Mouse (Mus musculus): Measurements from ENCODE around the gene 4930470P17Rik. TPM values are rescaled to one million over a fixed set of nuclear protein-coding genes. Genes with fewer than 3 reads are reported as not detected.

Gene 4930470P17Rik
- polyA plus RNA-seq, 1 experiment, result not detected

DNA sequence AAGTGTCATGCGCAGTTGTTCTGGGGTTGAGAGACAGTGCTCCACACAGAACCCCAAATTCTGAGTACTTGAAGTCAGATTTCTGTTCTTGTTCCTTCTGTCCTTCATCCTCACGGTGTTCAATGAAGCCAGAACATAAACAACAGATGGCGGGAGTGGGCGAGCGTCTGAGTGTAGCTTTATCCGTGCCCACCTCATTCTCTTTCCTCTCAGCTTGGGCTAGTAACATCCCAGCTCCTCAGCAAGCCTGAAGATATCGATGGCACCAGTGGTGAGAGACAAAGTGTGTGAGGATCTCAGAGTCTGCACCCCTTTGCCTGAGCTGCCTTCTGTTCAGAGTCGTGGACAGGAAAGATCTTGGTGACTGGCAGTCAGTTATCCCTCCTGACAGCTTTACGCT, 62.6 kb downstream of the 4930470P17Rik start:
- no peak for TF ChIP-seq GATA1 (IDR thresholded peaks at IDR 0.05; ENCODE audit: low read length)

DNA sequence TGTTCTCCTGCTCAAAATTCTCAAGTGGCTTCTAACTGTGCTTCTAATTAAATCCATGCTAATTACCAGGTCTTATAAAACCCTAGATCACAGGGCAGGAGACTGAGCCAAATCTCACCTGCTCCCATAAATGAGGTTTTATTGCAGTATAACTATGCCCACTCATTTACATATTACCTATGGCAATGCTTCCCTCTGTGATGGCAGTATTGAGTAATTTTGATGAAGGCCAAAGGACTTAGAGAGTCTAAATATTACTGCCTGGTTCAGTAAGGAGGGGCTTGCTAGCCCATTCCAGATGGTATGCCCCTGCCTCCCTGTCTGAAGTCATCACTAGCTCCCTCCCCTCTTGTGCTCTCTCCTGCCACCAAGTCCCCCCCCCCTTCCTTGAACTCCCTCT, 66.0 kb downstream of the 4930470P17Rik start:
- TF ChIP-seq GATA1 (IDR thresholded peaks at IDR 0.05; ENCODE audit: low read length), result no peak

DNA sequence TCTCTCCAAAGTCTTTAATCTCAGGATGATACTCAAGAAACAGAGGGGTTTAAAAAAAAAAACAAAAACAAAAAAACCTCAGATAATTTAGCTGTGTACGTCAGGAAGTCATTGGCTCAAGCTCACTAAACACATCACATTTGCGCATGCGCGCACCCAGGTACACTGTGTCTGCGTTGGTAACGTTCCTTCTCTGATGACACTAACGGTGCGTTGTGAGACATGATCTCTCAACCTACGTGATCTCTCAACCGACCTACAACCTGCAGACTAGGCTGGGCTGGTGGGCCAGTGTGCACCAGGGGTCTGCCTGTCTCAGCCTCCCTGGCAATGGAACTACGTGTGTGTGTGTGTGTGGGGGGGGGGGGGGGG, 67.0 kb downstream of the 4930470P17Rik start:
- no peak for TF ChIP-seq GATA1 (IDR thresholded peaks at IDR 0.05; ENCODE audit: low read length)

DNA sequence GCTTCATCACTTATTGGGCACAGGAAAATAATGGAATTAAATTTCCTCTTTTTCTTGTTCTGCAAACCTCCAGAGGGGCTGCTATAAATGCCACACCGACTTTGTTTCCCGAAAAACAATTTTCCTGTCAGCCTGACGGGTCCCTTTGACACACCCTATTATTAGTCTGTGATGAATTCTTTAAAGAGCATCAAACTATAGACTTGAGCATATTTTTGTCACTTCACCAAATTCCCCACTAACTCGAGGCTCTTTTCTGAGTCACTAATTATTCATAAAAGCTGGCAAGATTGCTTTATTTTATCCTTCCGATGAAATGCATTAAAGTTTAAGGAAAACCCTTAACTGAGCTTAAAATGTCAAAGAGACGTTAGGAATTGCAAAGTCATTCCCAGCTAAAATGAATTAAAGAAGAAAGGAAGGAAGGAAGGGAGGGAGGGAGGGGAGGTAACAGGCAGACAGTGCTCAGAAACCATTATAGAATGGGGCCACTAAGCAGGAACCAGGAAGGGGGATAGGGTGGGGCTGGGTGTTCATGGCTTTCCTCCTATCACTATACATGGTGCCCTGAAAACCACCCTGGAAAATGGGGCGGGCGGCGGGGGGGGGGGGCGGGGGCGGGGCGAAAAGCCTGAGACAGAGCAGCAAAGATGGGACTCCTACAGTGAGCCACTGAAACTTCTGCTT, 67.6 kb downstream of the 4930470P17Rik start:
- TF ChIP-seq GATA1 (IDR thresholded peaks at IDR 0.05; ENCODE audit: low read length), result no peak

DNA sequence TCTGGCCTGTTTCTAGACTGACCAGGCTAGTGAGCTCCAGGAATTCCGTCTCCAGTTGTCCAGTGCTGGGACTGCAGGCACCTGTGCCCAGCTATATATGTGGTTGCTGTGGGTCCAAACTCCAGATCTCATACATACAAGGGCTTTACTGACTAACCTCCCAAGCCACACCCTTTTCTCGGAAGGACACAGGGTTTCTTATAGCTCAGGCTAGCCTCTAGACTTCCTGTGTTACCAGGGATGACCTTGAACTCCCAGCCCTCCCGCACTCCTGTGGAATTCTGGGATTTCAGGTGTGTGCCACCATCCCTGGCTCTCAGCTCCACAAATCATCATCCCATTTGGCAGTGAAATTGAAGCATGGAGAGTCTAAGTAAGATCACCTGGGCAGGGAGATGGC, 71.6 kb downstream of the 4930470P17Rik start:
- TF ChIP-seq GATA1 (IDR thresholded peaks at IDR 0.05; ENCODE audit: low read length), result no peak

DNA sequence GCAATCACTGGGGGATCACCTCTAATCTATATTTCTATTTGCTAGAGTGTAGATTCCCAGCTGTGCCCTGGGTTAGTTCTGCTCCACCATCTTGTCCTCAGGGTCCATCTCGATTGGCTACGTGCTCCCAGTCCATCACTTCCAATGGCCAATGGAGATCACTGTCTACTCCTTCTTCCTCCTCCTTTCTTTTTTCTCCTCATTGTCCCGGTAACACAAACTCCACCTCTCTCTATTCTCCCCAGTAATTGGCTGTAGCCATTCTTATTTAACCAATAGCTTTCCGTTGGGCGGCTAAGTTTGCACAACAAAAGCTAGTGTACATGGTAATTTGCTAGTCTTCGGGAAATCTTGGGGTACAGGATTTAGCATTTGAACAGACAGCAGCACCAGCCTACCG, 72.1 kb downstream of the 4930470P17Rik start:
- no peak for TF ChIP-seq GATA1 (IDR thresholded peaks at IDR 0.05; ENCODE audit: low read length)

Other genes starting within 250 kb of the 4930470P17Rik start
- gene Bcas1, start 174.2 kb downstream of the 4930470P17Rik start, polyA plus RNA-seq (2012), result not detected in 2 replicates
- 6.7 and 8.1 TPM in 2 replicates for gene Pfdn4, start 105.6 kb downstream of the 4930470P17Rik start, polyA plus RNA-seq (2012)
- not detected in 2 replicates for gene Cyp24a1, start 104.9 kb downstream of the 4930470P17Rik start, polyA plus RNA-seq (2012)
- gene Dok5, start 129.8 kb upstream of the 4930470P17Rik start, polyA plus RNA-seq (2012), result not detected in 2 replicates

Measured in G1E-ER4 (cell line).